Mouse (Mus musculus): ENCODE measurements around the gene Cotl1. TPM values are rescaled to one million over a fixed set of nuclear protein-coding genes. Genes with fewer than 3 reads are reported as not detected.

The Cotl1 gene
- polyA plus RNA-seq, 1 experiment: 453 TPM

GRCm38 (mm10) chr8:119832101-119832617 lies 8.2 kb downstream of the Cotl1 start:
- TF ChIP-seq MYOD1 (IDR thresholded peaks at IDR 0.05; ENCODE audit: control insufficient read depth, insufficient read length, low read depth) (no peak), CEBPB (IDR thresholded peaks at IDR 0.05; ENCODE audit: low read depth) (no peak), MYOG (IDR thresholded peaks at IDR 0.05; ENCODE audit: control insufficient read depth, extremely low read depth, insufficient read length) (no peak), CTCF (IDR thresholded peaks at IDR 0.05; ENCODE audit: control insufficient read depth, insufficient read depth, insufficient read length) (no peak), MAX (IDR thresholded peaks at IDR 0.05) (no peak), USF1 (IDR thresholded peaks at IDR 0.05; ENCODE audit: low read depth) (no peak), FOSL1 (IDR thresholded peaks at IDR 0.05; ENCODE audit: insufficient read depth, low read length, poor library complexity, severe bottlenecking) (no peak)
- H3K79me2 ChIP-seq (ENCODE audit: control insufficient read depth, insufficient read depth): peaks cover 53% of the 10 kb centered on the region
- peaks cover 21% of the 10 kb centered on the region for H3K79me3 ChIP-seq (ENCODE audit: low read depth)
- no peaks in the 10 kb centered on the region for H3K36me3 ChIP-seq (ENCODE audit: control insufficient read depth, insufficient read depth)
- H3ac ChIP-seq (ENCODE audit: control insufficient read depth, insufficient read length, low read depth): no peak overlapping the region
- no peaks in the 10 kb centered on the region for H3K27me3 ChIP-seq (ENCODE audit: control insufficient read depth, insufficient read depth, insufficient read length)
- H3K4me3 ChIP-seq (ENCODE audit: insufficient read depth, poor library complexity, severe bottlenecking): no peak overlapping the region

GRCm38 (mm10) chr8:119831336-119831995 lies 8.9 kb downstream of the Cotl1 start:
- no peak overlapping the region for H3K4me3 ChIP-seq (ENCODE audit: insufficient read depth, poor library complexity, severe bottlenecking)
- peaks cover 21% of the 10 kb centered on the region for H3K79me3 ChIP-seq (ENCODE audit: low read depth)
- no peaks in the 10 kb centered on the region for H3K27me3 ChIP-seq (ENCODE audit: control insufficient read depth, insufficient read depth, insufficient read length)
- H3ac ChIP-seq (ENCODE audit: control insufficient read depth, insufficient read length, low read depth): no peak overlapping the region
- TF ChIP-seq CTCF (IDR thresholded peaks at IDR 0.05; ENCODE audit: control insufficient read depth, insufficient read depth, insufficient read length) (no peak), USF1 (IDR thresholded peaks at IDR 0.05; ENCODE audit: low read depth) (no peak)
- H3K79me2 ChIP-seq (ENCODE audit: control insufficient read depth, insufficient read depth): peaks cover 48% of the 10 kb centered on the region
- no peaks in the 10 kb centered on the region for H3K36me3 ChIP-seq (ENCODE audit: control insufficient read depth, insufficient read depth)

- Histone ChIP-seq H3K4me3 (ENCODE audit: insufficient read depth, poor library complexity, severe bottlenecking) (no peak overlapping the region), H3K27me3 (ENCODE audit: control insufficient read depth, insufficient read depth, insufficient read length) (no peaks in the 10 kb centered on the region), H3K79me2 (ENCODE audit: control insufficient read depth, insufficient read depth) (peaks cover 45% of the 10 kb centered on the region), H3K79me3 (ENCODE audit: low read depth) (peaks cover 20% of the 10 kb centered on the region), H3ac (ENCODE audit: control insufficient read depth, insufficient read length, low read depth) (no peak overlapping the region), H3K36me3 (ENCODE audit: control insufficient read depth, insufficient read depth) (no peaks in the 10 kb centered on the region)
- TF ChIP-seq MYOG (IDR thresholded peaks at IDR 0.05; ENCODE audit: control insufficient read depth, extremely low read depth, insufficient read length) (no peak), USF1 (IDR thresholded peaks at IDR 0.05; ENCODE audit: low read depth) (no peak), CEBPB (IDR thresholded peaks at IDR 0.05; ENCODE audit: low read depth) (no peak), MAX (IDR thresholded peaks at IDR 0.05) (no peak), FOSL1 (IDR thresholded peaks at IDR 0.05; ENCODE audit: insufficient read depth, low read length, poor library complexity, severe bottlenecking) (no peak), MYOD1 (IDR thresholded peaks at IDR 0.05; ENCODE audit: control insufficient read depth, insufficient read length, low read depth) (no peak), CTCF (IDR thresholded peaks at IDR 0.05; ENCODE audit: control insufficient read depth, insufficient read depth, insufficient read length) (no peak)
These were observed 9.8 kb downstream of the Cotl1 start for GRCm38 (mm10) chr8:119830589-119830988.

GRCm38 (mm10) chr8:119829870-119830580 lies 10.3 kb downstream of the Cotl1 start:
- TF ChIP-seq MYOD1 (IDR thresholded peaks at IDR 0.05; ENCODE audit: control insufficient read depth, insufficient read length, low read depth): no peak
- no peak for TF ChIP-seq MYOG (IDR thresholded peaks at IDR 0.05; ENCODE audit: control insufficient read depth, extremely low read depth, insufficient read length)
- TF ChIP-seq MAX (IDR thresholded peaks at IDR 0.05): no peak
- no peak for TF ChIP-seq CEBPB (IDR thresholded peaks at IDR 0.05; ENCODE audit: low read depth)
- TF ChIP-seq FOSL1 (IDR thresholded peaks at IDR 0.05; ENCODE audit: insufficient read depth, low read length, poor library complexity, severe bottlenecking): no peak
- TF ChIP-seq USF1 (IDR thresholded peaks at IDR 0.05; ENCODE audit: low read depth): no peak
- TF ChIP-seq CTCF (IDR thresholded peaks at IDR 0.05; ENCODE audit: control insufficient read depth, insufficient read depth, insufficient read length): no peak
- Histone ChIP-seq H3K79me3 (ENCODE audit: low read depth) (peaks cover 19% of the 10 kb centered on the region), H3K79me2 (ENCODE audit: control insufficient read depth, insufficient read depth) (peaks cover 45% of the 10 kb centered on the region), H3K27me3 (ENCODE audit: control insufficient read depth, insufficient read depth, insufficient read length) (no peaks in the 10 kb centered on the region), H3K4me3 (ENCODE audit: insufficient read depth, poor library complexity, severe bottlenecking) (no peak overlapping the region), H3ac (ENCODE audit: control insufficient read depth, insufficient read length, low read depth) (no peak overlapping the region), H3K36me3 (ENCODE audit: control insufficient read depth, insufficient read depth) (no peaks in the 10 kb centered on the region)

- H3ac ChIP-seq (ENCODE audit: control insufficient read depth, insufficient read length, low read depth): no peak overlapping the region
- TF ChIP-seq CTCF (IDR thresholded peaks at IDR 0.05; ENCODE audit: control insufficient read depth, insufficient read depth, insufficient read length): no peak
- no peak for TF ChIP-seq CEBPB (IDR thresholded peaks at IDR 0.05; ENCODE audit: low read depth)
- TF ChIP-seq MYOG (IDR thresholded peaks at IDR 0.05; ENCODE audit: control insufficient read depth, extremely low read depth, insufficient read length): no peak
- TF ChIP-seq USF1 (IDR thresholded peaks at IDR 0.05; ENCODE audit: low read depth): no peak
- TF ChIP-seq MYOD1 (IDR thresholded peaks at IDR 0.05; ENCODE audit: control insufficient read depth, insufficient read length, low read depth): no peak
- TF ChIP-seq MAX (IDR thresholded peaks at IDR 0.05): no peak
- no peak for TF ChIP-seq FOSL1 (IDR thresholded peaks at IDR 0.05; ENCODE audit: insufficient read depth, low read length, poor library complexity, severe bottlenecking)
- H3K27me3 ChIP-seq (ENCODE audit: control insufficient read depth, insufficient read depth, insufficient read length): no peaks in the 10 kb centered on the region
- peaks cover 45% of the 10 kb centered on the region for H3K79me2 ChIP-seq (ENCODE audit: control insufficient read depth, insufficient read depth)
- H3K4me3 ChIP-seq (ENCODE audit: insufficient read depth, poor library complexity, severe bottlenecking): no peak overlapping the region
- no peaks in the 10 kb centered on the region for H3K36me3 ChIP-seq (ENCODE audit: control insufficient read depth, insufficient read depth)
- H3K79me3 ChIP-seq (ENCODE audit: low read depth): peaks cover 17% of the 10 kb centered on the region
These were observed 10.9 kb downstream of the Cotl1 start for GRCm38 (mm10) chr8:119829420-119829819.
